Mouse (Mus musculus) megakaryocyte, embryonic 14.5 days (primary cell): Measurements from ENCODE around the gene Nfkbia. TPM values are rescaled to one million over a fixed set of nuclear protein-coding genes. Genes with fewer than 3 reads are reported as not detected.

Experiments used
- H3K27me3 ChIP-seq: replicated peaks from 2 replicates; pipeline ENCODE3; 2012; ENCODE audit warnings: inconsistent platforms
- H3K36me3 ChIP-seq: replicated peaks from 2 replicates; pipeline ENCODE3; 2012; ENCODE audit warnings: low read length, inconsistent platforms, mixed read lengths
- H3K4me1 ChIP-seq: 2 replicates; pipeline ENCODE4 v1.6.1; 2012; ENCODE audit warnings: inconsistent platforms
- H3K4me3 ChIP-seq: replicated peaks from 2 replicates; pipeline ENCODE3; 2012; ENCODE audit warnings: moderate library complexity, mild to moderate bottlenecking, inconsistent platforms
- H3K9me3 ChIP-seq: 2 replicates; pipeline ENCODE4 v1.6.1; 2012; ENCODE audit warnings: inconsistent platforms
- FLI1 ChIP-seq: IDR thresholded peaks from 2 replicates; pipeline ENCODE4 v1.6.1; 2012; ENCODE audit warnings: low read length, inconsistent platforms, mixed read lengths
- GATA1 ChIP-seq: IDR thresholded peaks from 3 replicates; pipeline ENCODE4 v1.6.1; 2012; ENCODE audit warnings: mixed read lengths, low read length, inconsistent platforms, borderline replicate concordance
- polyA plus RNA-seq: library from polyadenylated mRNA; stranded (reverse); fragments of >175 nt; gene quantifications from 2 replicates; pipeline ENCODE4 v1.2.3, GENCODE M21; 2012; ENCODE audit warnings: low replicate concordance; ENCODE audit not compliant: insufficient read depth

Gene Nfkbia
- polyA plus RNA-seq, 1 experiment, result 92.2 TPM

DNA sequence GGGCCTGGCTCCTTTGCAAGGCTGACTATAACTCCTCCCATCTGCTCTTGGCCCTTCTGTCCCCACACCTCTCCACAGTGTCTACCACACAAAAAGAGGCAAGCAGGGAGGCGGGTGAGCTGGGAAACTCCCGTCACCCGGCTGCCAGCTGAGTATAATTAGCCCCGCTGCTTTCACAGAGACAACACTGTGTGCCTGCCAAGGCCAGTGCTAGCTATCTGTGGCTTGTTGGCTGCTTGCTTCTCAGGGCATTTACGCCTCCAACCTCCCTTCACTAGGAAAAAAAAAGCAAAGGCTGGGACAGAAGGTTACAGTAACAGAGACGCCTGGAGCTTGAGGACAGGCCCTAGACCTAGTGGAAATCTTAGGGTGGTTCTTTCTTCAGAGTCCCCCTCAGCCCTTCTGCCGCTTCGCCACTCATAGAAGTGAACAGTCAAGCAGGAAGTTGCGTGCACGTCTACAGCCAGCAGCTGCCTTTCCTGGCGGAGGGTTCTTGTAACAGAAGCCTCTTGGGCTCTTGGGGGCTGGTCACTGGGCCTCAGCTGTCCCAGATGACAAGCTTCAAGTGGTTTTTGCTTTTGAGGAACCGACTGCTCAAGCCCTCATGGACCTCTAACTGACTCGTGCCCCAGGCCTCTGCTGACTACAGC, 45.6 kb downstream of the Nfkbia start:
- H3K4me1 ChIP-seq, result peaks cover 56% of the 10 kb centered on the region
- TF ChIP-seq FLI1, result no peak
- no peak for TF ChIP-seq GATA1
- H3K9me3 ChIP-seq, result no peaks in the 10 kb centered on the region
- H3K36me3 ChIP-seq, result no peaks in the 10 kb centered on the region
- peaks cover 19% of the 10 kb centered on the region for H3K27me3 ChIP-seq
- peak overlapping the region; percentile 78 for H3K4me3 ChIP-seq

DNA sequence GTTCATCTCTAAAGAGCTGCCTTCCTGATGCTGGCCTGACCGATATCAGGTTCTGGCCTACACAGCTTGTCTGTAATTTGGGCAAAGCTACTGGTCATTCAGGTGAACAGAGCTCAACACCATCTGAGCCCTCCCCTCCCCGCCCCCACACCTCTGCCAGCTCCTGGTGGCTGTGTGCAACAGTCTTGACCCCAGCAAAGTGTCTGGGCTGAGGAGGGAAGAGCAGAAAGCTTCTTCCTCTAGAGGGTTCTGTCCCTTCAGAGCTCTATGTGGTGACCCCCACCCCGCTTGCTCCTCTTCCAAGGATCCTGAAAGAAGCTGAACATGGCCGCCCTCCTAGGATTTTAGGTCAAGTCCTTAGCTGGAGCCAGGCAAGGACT, 46.1 kb downstream of the Nfkbia start:
- no peaks in the 10 kb centered on the region for H3K36me3 ChIP-seq
- TF ChIP-seq GATA1, result no peak
- TF ChIP-seq FLI1, result no peak
- H3K4me1 ChIP-seq, result peaks cover 56% of the 10 kb centered on the region
- peak overlapping the region; percentile 6 for H3K4me3 ChIP-seq
- H3K9me3 ChIP-seq, result no peaks in the 10 kb centered on the region
- peaks cover 19% of the 10 kb centered on the region for H3K27me3 ChIP-seq

- no peaks in the 10 kb centered on the region for H3K9me3 ChIP-seq
- peaks cover 25% of the 10 kb centered on the region for H3K27me3 ChIP-seq
- peaks cover 55% of the 10 kb centered on the region for H3K4me1 ChIP-seq
- no peaks in the 10 kb centered on the region for H3K36me3 ChIP-seq
- no peak overlapping the region for H3K4me3 ChIP-seq
- TF ChIP-seq FLI1 (no peak), GATA1 (no peak)
These were observed 46.9 kb downstream of the Nfkbia start for GRCm38 (mm10) chr12:55445583-55445982.

DNA sequence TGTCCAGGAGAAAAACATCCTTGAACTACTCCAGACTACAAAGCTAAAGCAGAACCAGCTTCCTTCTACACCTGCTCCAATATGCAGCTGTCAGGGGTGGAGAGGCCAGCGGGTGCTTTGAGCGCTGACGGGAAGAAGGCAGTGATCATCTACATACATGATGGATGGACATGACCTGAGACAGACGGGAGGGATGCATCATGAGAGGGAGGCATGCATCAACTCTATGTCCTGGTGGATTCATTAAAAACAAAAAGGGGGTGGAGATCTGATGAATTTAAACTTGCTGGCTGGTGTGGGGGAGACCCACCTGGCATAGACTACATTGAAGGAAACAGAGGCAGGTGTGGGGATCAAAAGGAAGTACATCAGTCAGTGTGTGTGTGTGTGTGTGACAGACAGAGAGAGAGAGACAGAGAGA, 48.4 kb downstream of the Nfkbia start:
- peaks cover 47% of the 10 kb centered on the region for H3K4me1 ChIP-seq
- H3K27me3 ChIP-seq, result peaks cover 34% of the 10 kb centered on the region
- TF ChIP-seq GATA1 (no peak), FLI1 (no peak)
- no peaks in the 10 kb centered on the region for H3K36me3 ChIP-seq
- no peak overlapping the region for H3K4me3 ChIP-seq
- H3K9me3 ChIP-seq, result no peaks in the 10 kb centered on the region

GRCm38 (mm10) chr12:55442861-55443850, 49.3 kb downstream of the Nfkbia start:
- Histone ChIP-seq H3K4me3 (no peak overlapping the region), H3K27me3 (peaks cover 41% of the 10 kb centered on the region), H3K36me3 (no peaks in the 10 kb centered on the region), H3K9me3 (no peaks in the 10 kb centered on the region), H3K4me1 (peaks cover 51% of the 10 kb centered on the region)
- no peak for TF ChIP-seq FLI1
- TF ChIP-seq GATA1, result no peak

- Histone ChIP-seq H3K36me3 (no peaks in the 10 kb centered on the region), H3K9me3 (no peaks in the 10 kb centered on the region), H3K4me1 (peaks cover 52% of the 10 kb centered on the region), H3K4me3 (no peak overlapping the region), H3K27me3 (peaks cover 44% of the 10 kb centered on the region)
- TF ChIP-seq GATA1 (no peak), FLI1 (no peak)
These were observed 50.2 kb downstream of the Nfkbia start for GRCm38 (mm10) chr12:55442245-55442644.

- peaks cover 50% of the 10 kb centered on the region for H3K4me1 ChIP-seq
- no peaks in the 10 kb centered on the region for H3K9me3 ChIP-seq
These were observed 52.0 kb downstream of the Nfkbia start for GRCm38 (mm10) chr12:55440416-55440815.

More at GRCm38 (mm10) chr12:55440416-55440815, 52.0 kb downstream of the Nfkbia start:
- Histone ChIP-seq H3K4me3 (no peak overlapping the region), H3K27me3 (peaks cover 52% of the 10 kb centered on the region), H3K36me3 (no peaks in the 10 kb centered on the region)
- no peak for TF ChIP-seq GATA1
- TF ChIP-seq FLI1, result no peak

Other genes with a start within 250 kb of the Nfkbia start
- 0.79 TPM in 1 of 2 replicates, not detected in the other for gene 1110008L16Rik, start 193.1 kb downstream of the Nfkbia start, polyA plus RNA-seq
- gene Ppp2r3c, start 189.6 kb downstream of the Nfkbia start, polyA plus RNA-seq, result 0.39 TPM in 1 of 2 replicates, not detected in the other
- 19.3 and 25.9 TPM in 2 replicates for gene Psma6, start 108.4 kb downstream of the Nfkbia start, polyA plus RNA-seq
- gene Aldoart2, start 72.6 kb upstream of the Nfkbia start, polyA plus RNA-seq, result not detected in 2 replicates
- gene Insm2, start 106.8 kb upstream of the Nfkbia start, polyA plus RNA-seq, result not detected in 2 replicates